Mouse (Mus musculus) lung, postnatal 25 days (tissue): ENCODE data around the gene 4933425L06Rik.

Source experiments
- DNase-seq: peaks from one replicate; pipeline ENCODE4 v3.0.0; 2022; ENCODE audit warnings: low spot score

4933425L06Rik gene

DNA sequence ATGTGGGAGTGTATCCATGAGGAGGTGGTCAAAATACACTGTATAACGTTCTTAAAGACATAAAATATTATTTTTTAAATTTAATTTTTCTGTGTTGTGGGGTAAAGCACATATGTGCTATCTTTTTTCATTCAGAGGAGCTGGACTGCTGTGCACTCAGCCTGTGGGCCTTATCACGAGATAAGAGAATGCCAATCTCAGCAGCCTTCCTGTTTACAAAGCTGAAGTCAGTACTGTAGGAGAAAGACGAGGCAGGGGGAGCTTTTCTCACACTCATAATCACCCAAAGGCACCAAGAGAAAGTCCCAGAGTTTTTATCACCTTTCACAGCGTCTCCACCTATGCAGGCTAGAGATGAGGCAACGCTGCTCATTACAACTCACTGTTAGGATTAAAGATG lies 52.5 kb downstream of the 4933425L06Rik start:
- DNase-seq, result no peak

DNA sequence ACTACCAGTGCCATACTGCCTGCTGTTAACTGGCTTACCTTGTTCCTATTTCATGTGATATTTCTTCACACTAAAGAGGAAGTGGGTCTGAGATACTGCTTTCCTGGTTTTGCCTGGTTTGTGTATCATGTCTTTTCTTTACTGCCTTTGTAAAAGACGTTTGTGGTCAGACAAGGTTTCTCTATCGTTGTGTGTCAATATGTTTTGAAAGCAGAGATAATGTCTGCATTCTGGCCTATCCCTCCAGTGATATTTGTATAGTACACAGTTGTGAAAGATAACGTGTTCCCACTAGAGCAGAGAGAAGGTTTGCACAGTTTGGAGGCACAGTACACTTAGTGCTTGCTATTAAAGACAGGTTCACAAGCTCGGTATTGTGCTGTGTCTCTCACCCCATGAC lies 58.0 kb downstream of the 4933425L06Rik start:
- DNase-seq, result no peak

DNA sequence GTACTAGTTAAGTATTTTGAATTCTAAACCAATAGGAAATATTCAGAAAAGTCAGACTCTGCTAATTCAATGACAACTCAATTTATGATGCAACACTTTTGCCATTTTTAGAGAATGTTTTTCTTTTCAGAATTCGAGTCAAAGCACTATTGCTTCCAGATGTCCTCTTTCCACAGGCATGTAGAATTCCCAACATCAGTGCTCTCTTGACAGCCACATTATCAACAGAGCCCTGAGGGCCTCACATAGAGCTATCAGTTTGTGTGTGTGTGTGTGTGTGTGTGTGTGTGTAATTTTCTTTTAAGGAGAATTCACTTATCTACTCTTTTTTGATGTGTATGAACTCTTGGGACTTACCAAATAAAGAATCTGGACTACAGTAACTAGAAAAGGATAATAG lies 64.9 kb downstream of the 4933425L06Rik start:
- DNase-seq, result no peak

DNA sequence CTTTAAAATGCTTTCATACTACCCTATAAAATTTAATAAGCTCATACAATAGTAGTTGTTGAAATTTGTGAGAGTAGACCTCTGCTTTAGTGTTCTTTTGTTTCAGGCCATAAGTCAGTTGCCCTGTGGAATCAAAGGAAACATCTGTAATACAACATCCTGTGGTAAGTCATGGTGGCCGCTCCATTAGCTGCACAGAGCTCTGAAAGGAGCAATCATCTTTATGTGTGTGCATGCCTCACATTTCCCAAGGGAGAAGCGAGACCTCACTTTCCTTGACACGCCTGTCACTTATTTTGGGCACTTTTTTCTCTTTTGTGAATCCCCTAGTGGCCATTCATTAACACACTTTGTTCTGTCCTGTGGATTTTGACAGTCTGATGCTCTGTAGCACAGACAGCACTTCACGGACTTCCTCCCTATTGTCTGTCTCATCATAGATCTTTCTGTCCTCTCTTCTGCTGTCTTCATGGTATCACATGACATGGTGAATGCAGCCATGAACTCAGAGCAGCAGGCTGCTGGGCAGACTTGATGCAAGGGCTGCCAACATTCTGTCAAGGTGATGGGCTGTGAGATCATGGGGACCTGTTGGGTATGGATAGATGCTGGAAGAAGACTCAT lies 66.0 kb downstream of the 4933425L06Rik start:
- no peak for DNase-seq

DNA sequence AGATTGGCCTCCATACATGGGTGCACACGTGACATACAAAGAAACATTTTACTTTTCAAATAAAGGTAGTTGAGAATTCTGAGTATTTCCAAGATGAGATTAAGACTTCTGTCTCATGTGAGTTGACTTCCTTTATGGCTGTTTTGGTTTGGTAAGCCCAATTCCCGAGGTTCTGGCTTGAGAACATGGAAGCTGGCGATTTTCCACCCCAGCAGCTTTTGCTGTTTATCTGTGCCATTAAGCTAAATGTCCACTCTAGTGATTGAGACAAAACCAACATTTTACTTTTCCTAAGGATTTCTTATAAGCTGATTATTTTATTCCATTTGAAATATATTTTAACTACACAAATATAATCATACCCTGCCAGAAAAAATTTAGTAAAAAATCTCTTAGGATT lies 68.1 kb downstream of the 4933425L06Rik start:
- no peak for DNase-seq

DNA sequence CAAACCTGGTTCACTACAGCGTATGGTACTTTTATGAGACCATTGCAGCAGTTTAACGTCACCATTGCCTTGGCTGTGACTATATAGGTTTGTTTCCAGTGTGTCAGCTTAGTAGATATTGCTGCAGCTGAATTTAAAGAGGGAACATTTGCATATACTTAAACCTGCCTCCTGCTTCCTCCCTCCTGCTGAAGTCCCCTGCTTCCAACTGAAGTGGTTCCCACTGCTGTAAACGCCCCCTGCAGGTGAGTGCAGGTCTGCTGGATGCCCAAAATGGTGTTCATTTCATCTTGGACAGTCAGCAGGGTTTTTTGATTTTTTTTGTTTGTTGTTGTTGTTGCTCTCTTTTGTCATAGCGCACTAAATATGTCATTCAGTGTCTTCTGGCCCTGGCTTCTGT lies 72.0 kb downstream of the 4933425L06Rik start:
- no peak for DNase-seq

DNA sequence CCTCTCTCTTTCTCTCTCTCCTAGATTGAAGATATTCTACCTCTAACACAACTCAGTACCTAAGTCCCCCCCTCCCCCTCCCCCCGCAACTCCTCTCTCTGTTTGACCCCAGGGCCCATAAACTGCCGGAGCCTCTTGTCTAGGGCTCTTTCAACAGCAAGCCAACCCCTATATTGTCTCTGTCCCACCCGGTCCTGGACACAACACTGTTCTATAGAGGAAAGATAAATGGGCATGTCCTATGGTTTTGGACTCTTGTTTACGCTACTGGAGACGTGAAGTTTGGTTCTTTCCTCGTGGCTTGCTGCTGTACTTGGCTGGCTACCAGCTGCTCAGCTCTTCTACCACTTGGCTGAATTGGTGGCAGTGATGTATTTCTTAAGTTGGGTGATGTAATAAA lies 83.5 kb downstream of the 4933425L06Rik start:
- DNase-seq, result no peak
